Mouse (Mus musculus) forebrain, embryonic 12.5 days (tissue): Measurements from ENCODE around the gene Olfr1032. TPM values are rescaled to one million over a fixed set of nuclear protein-coding genes. Genes with fewer than 3 reads are reported as not detected.
"Not testable (repeated sequence)": the region's sequence is repeated elsewhere in the genome, so short reads cannot be mapped to it uniquely, and the experiment has no call there.

ENCODE experiments used
- ATAC-seq: fragments of 200-750 bp; cut with Nextera tagmentation; 2 replicates; pipeline ENCODE4 v1.8.0; 2017; ENCODE audit warnings: moderate TSS enrichment; ENCODE audit not compliant: low FRiP score
- H3K27ac ChIP-seq: fragments of 300-500 bp; sonication (generic); 2 replicates; pipeline ENCODE4 v1.5.1; 2016; ENCODE audit warnings: mild to moderate bottlenecking
- H3K27me3 ChIP-seq: fragments of 300-500 bp; sonication (generic); 2 replicates; pipeline ENCODE4 v1.6.1; 2016; ENCODE audit warnings: mild to moderate bottlenecking
- H3K36me3 ChIP-seq: fragments of 300-500 bp; sonication (generic); replicated peaks from 2 replicates; pipeline ENCODE4 v1.6.1; 2016; ENCODE audit warnings: mild to moderate bottlenecking
- H3K4me1 ChIP-seq: fragments of 300-500 bp; sonication (generic); 2 replicates; pipeline ENCODE4 v1.6.1; 2016
- H3K4me2 ChIP-seq: fragments of 300-500 bp; sonication (generic); 2 replicates; pipeline ENCODE4 v1.6.1; 2016; ENCODE audit warnings: mild to moderate bottlenecking, moderate library complexity
- H3K4me3 ChIP-seq: fragments of 300-500 bp; sonication (generic); replicated peaks from 2 replicates; pipeline ENCODE4 v1.5.1; 2016; ENCODE audit warnings: mild to moderate bottlenecking
- H3K9ac ChIP-seq: fragments of 300-500 bp; sonication (generic); 2 replicates; pipeline ENCODE4 v1.6.1; 2016; ENCODE audit warnings: mild to moderate bottlenecking
- H3K9me3 ChIP-seq: fragments of 300-500 bp; sonication (generic); 2 replicates; pipeline ENCODE4 v1.6.1; 2016
- WGBS: fragments of 180-500 bp; shearing (Covaris S2); methylation state at CpG from one replicate; pipeline ENCODE4 v1.1.7; 2016; 5-methylcytosine and 5-hydroxymethylcytosine counted together
- polyA plus RNA-seq: library from polyadenylated mRNA; unstranded; fragments of >200 nt; fragmentation: Nextera tagmentation; extraction: Ambion mirVana; gene quantifications from 2 replicates; pipeline ENCODE4 v1.2.1, GENCODE M21; 2016

Gene Olfr1032
- not detected in 2 replicates for polyA plus RNA-seq

- no peak within 1 kb of the TSS for H3K4me2 ChIP-seq
- WGBS = 87% methylated on average over 7 of the region's 7 CpGs
- H3K36me3 ChIP-seq = no peaks in the 10 kb centered on the region
- H3K4me3 ChIP-seq = no peak within 1 kb of the TSS
- no peaks in the 10 kb centered on the region for H3K9me3 ChIP-seq
- no peak for ATAC-seq
- no peak within 1 kb of the TSS for H3K9ac ChIP-seq
- H3K4me1 ChIP-seq = no peaks in the 10 kb centered on the region
- no peak within 1 kb of the TSS for H3K27ac ChIP-seq
- no peaks in the 10 kb centered on the region for H3K27me3 ChIP-seq
These were observed at the start of gene Olfr1032 for GRCm38 (mm10) chr2:86005240-86005639. Gene Olfr1032 (plus strand): TSS chr2:86005540.

- Histone ChIP-seq H3K4me2 (no peak within 1 kb of the TSS), H3K36me3 (no peaks in the 10 kb centered on the region), H3K4me1 (no peaks in the 10 kb centered on the region), H3K9me3 (no peaks in the 10 kb centered on the region), H3K4me3 (no peak within 1 kb of the TSS), H3K9ac (no peak within 1 kb of the TSS), H3K27ac (no peak within 1 kb of the TSS), H3K27me3 (no peaks in the 10 kb centered on the region)
- no peak for ATAC-seq
- 90% methylated on average over 2 of the region's 2 CpGs for WGBS
These were observed 31.7 kb upstream of the Olfr1032 start, which contains the start of gene Olfr1029 for GRCm38 (mm10) chr2:85973595-85973994. Gene Olfr1029 (plus strand): TSS chr2:85973895.

GRCm38 (mm10) chr2:85978976-85979375 lies 26.4 kb upstream of the Olfr1032 start, which contains the start of gene Olfr1030:
Gene Olfr1030 (plus strand): TSS chr2:85979276.
- no peak within 1 kb of the TSS for H3K4me2 ChIP-seq
- no peaks in the 10 kb centered on the region for H3K36me3 ChIP-seq
- H3K27ac ChIP-seq = no peak within 1 kb of the TSS
- no peaks in the 10 kb centered on the region for H3K9me3 ChIP-seq
- H3K4me1 ChIP-seq = no peaks in the 10 kb centered on the region
- no peak for ATAC-seq
- WGBS = 92% methylated on average over 1 of the region's 1 CpGs
- H3K4me3 ChIP-seq = no peak within 1 kb of the TSS
- no peak within 1 kb of the TSS for H3K9ac ChIP-seq
- H3K27me3 ChIP-seq = no peaks in the 10 kb centered on the region

GRCm38 (mm10) chr2:85990004-85990403 lies 15.3 kb upstream of the Olfr1032 start, which contains the start of gene Olfr1031:
Gene Olfr1031 (plus strand): TSS chr2:85990304.
- WGBS = 62% methylated on average over 3 of the region's 3 CpGs
- no peak within 1 kb of the TSS for H3K4me2 ChIP-seq
- H3K4me3 ChIP-seq = no peak within 1 kb of the TSS
- H3K9ac ChIP-seq = no peak within 1 kb of the TSS
- no peak within 1 kb of the TSS for H3K27ac ChIP-seq
- ATAC-seq = no peak
- H3K9me3 ChIP-seq = no peaks in the 10 kb centered on the region
- no peaks in the 10 kb centered on the region for H3K4me1 ChIP-seq
- H3K36me3 ChIP-seq = no peaks in the 10 kb centered on the region
- no peaks in the 10 kb centered on the region for H3K27me3 ChIP-seq

- H3K27me3 ChIP-seq, H3K9ac ChIP-seq, H3K4me1 ChIP-seq, H3K27ac ChIP-seq, H3K9me3 ChIP-seq, H3K36me3 ChIP-seq, ATAC-seq: not testable (repeated sequence)
- H3K4me3 ChIP-seq = peak within 1 kb of the TSS; percentile 29
- peak within 1 kb of the TSS; percentile 47 for H3K4me2 ChIP-seq
- 13% methylated on average over 11 of the region's 11 CpGs for WGBS
These were observed 15.1 kb downstream of the Olfr1032 start, which contains the start of gene Olfr1033 for GRCm38 (mm10) chr2:86020406-86020805. Gene Olfr1033 (plus strand): TSS chr2:86020633.

GRCm38 (mm10) chr2:86021518-86021917 lies 16.2 kb downstream of the Olfr1032 start:
- 88% methylated on average over 6 of the region's 9 CpGs for WGBS

GRCm38 (mm10) chr2:86045561-86045960 lies 40.2 kb downstream of the Olfr1032 start, which contains the start of gene Olfr1034:
Gene Olfr1034 (plus strand): TSS chr2:86045861.
- Histone ChIP-seq H3K27me3 (no peaks in the 10 kb centered on the region), H3K36me3 (no peaks in the 10 kb centered on the region), H3K9ac (no peak within 1 kb of the TSS), H3K9me3 (no peaks in the 10 kb centered on the region), H3K27ac (no peak within 1 kb of the TSS), H3K4me1 (no peaks in the 10 kb centered on the region), H3K4me2 (no peak within 1 kb of the TSS), H3K4me3 (no peak within 1 kb of the TSS)
- ATAC-seq = no peak

More at GRCm38 (mm10) chr2:86021518-86021917, 16.2 kb downstream of the Olfr1032 start:
- H3K27ac ChIP-seq, H3K9me3 ChIP-seq, H3K4me3 ChIP-seq, H3K27me3 ChIP-seq, H3K4me2 ChIP-seq, ATAC-seq, H3K9ac ChIP-seq, H3K36me3 ChIP-seq, H3K4me1 ChIP-seq: not testable (repeated sequence)

- H3K36me3 ChIP-seq, H3K9ac ChIP-seq, ATAC-seq: not testable (repeated sequence)
These were observed 45.4 kb downstream of the Olfr1032 start for GRCm38 (mm10) chr2:86050777-86051176.

More at GRCm38 (mm10) chr2:86050777-86051176, 45.4 kb downstream of the Olfr1032 start:
- H3K4me1 ChIP-seq, H3K4me2 ChIP-seq, H3K4me3 ChIP-seq, H3K9me3 ChIP-seq, H3K27me3 ChIP-seq, H3K27ac ChIP-seq: not testable (repeated sequence)

Other genes starting within 250 kb of the Olfr1032 start
- gene Olfr1012, start 242.8 kb upstream of the Olfr1032 start, polyA plus RNA-seq = not detected in 2 replicates
- not detected in 2 replicates for gene Olfr1013, start 238.4 kb upstream of the Olfr1032 start, polyA plus RNA-seq
- gene Olfr1014, start 232.8 kb upstream of the Olfr1032 start, polyA plus RNA-seq = not detected in 2 replicates
- not detected in 2 replicates for gene Olfr1015, start 223.5 kb upstream of the Olfr1032 start, polyA plus RNA-seq
- not detected in 2 replicates for gene Olfr1016, start 203.0 kb upstream of the Olfr1032 start, polyA plus RNA-seq
- not detected in 2 replicates for gene Olfr1018, start 187.1 kb upstream of the Olfr1032 start, polyA plus RNA-seq
- gene Olfr1019, start 160.1 kb upstream of the Olfr1032 start, polyA plus RNA-seq = not detected in 2 replicates
- not detected in 2 replicates for gene Olfr1020, start 158.5 kb upstream of the Olfr1032 start, polyA plus RNA-seq
- not detected in 2 replicates for gene Olfr1022, start 136.9 kb upstream of the Olfr1032 start, polyA plus RNA-seq
- gene Olfr1023, start 119.9 kb upstream of the Olfr1032 start, polyA plus RNA-seq = not detected in 2 replicates
- not detected in 2 replicates for gene Olfr1024, start 100.5 kb upstream of the Olfr1032 start, polyA plus RNA-seq
- gene Olfr1025-ps1, start 90.3 kb upstream of the Olfr1032 start, polyA plus RNA-seq = not detected in 2 replicates
- not detected in 2 replicates for gene Olfr1026, start 84.0 kb upstream of the Olfr1032 start, polyA plus RNA-seq
- gene Olfr1028, start 55.1 kb upstream of the Olfr1032 start, polyA plus RNA-seq = not detected in 2 replicates
- gene Olfr1029, start 31.6 kb upstream of the Olfr1032 start, polyA plus RNA-seq = not detected in 2 replicates
- not detected in 2 replicates for gene Olfr1030, start 26.3 kb upstream of the Olfr1032 start, polyA plus RNA-seq
- not detected in 2 replicates for gene Olfr1031, start 15.2 kb upstream of the Olfr1032 start, polyA plus RNA-seq
- gene Olfr1033, start 15.1 kb downstream of the Olfr1032 start, polyA plus RNA-seq = not detected in 2 replicates
- gene Olfr1034, start 40.3 kb downstream of the Olfr1032 start, polyA plus RNA-seq = not detected in 2 replicates
- not detected in 2 replicates for gene Olfr1036, start 68.5 kb downstream of the Olfr1032 start, polyA plus RNA-seq
- not detected in 2 replicates for gene Olfr1037, start 81.8 kb downstream of the Olfr1032 start, polyA plus RNA-seq
- not detected in 2 replicates for gene Olfr1039, start 130.4 kb downstream of the Olfr1032 start, polyA plus RNA-seq
- gene Olfr1040, start 141.2 kb downstream of the Olfr1032 start, polyA plus RNA-seq = not detected in 2 replicates
- gene Olfr1042, start 156.3 kb downstream of the Olfr1032 start, polyA plus RNA-seq = not detected in 2 replicates
- not detected in 2 replicates for gene Olfr1043, start 162.0 kb downstream of the Olfr1032 start, polyA plus RNA-seq
- gene Olfr1044, start 172.3 kb downstream of the Olfr1032 start, polyA plus RNA-seq = not detected in 2 replicates
- gene Olfr52, start 180.1 kb downstream of the Olfr1032 start, polyA plus RNA-seq = not detected in 2 replicates
- not detected in 2 replicates for gene Olfr1045, start 197.5 kb downstream of the Olfr1032 start, polyA plus RNA-seq
- not detected in 2 replicates for gene Olfr1046, start 213.8 kb downstream of the Olfr1032 start, polyA plus RNA-seq
- gene Olfr1047, start 225.9 kb downstream of the Olfr1032 start, polyA plus RNA-seq = not detected in 2 replicates
- not detected in 2 replicates for gene Olfr1048, start 234.7 kb downstream of the Olfr1032 start, polyA plus RNA-seq